Mouse (Mus musculus) CH12F3 (cell line): ENCODE measurements around the gene Gm36079.
"Not testable (repeated sequence)": the region's sequence is repeated elsewhere in the genome, so short reads cannot be mapped to it uniquely, and the experiment has no call there.

ENCODE experiments used
- in situ Hi-C: fragments of 300-500 bp; cut with MboI; formaldehyde crosslinking; loops from 2 replicates; pipeline ENCODE4 v1.14.3; 2020; ENCODE audit warnings: low sequenced_read_pairs

Gene Gm36079

DNA sequence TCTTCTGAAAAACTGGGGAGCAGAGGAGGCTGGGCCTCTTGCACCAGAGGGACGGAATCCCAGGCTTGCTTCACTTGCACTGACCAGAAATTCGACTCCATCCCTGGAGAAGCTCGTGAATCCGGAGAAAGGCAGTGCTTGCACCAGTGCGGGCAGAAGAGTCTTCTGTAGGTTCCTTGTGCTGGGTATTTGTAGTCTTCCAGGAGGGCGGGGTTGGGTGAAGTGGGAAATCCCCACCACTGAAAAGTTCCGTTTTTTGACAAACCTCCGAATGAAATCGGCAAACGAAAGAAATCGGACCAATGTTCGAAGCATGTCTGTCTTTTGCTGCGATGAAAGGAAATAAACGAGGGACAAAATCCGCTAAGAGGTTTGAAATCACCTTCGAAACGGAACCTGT, at the start of gene Gm36079:
TSS of gene Gm36079 (minus strand) at position 101 of the 400 bp plus-strand sequence.
- in situ Hi-C loops, result not testable (repeated sequence)

GRCm38 (mm10) chr13:120070878-120071277, 44.1 kb upstream of the Gm36079 start:
- in situ Hi-C loops, result not testable (repeated sequence)

DNA sequence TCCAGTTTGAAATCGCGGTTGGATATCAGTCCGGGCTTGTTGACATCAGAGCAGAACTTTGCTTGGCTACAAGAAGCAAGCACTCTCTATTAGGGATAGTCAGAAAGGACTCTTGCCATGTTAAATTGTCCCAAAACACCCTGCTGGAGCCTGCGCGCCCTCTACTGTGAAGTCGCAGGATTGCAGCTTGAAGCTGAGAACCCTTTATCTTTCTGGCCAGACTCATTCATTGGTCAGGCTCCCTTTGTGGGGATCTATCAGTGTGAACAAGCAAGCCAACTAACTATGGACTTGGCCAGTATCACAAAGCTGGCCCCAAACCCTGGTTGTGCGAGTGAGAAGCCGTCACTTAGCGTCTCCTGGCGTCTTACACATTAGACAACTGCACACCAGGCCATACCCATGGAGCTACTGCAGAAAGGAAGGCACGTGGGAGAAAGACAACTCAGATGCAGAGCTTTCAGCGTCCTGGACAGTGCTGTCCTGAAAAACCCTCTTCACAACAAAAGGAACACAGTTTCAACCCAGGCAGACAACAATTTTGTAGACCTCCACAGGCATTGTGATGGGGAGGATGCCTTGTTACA, 43.3 kb upstream of the Gm36079 start:
- in situ Hi-C loops, result not testable (repeated sequence)

GRCm38 (mm10) chr13:120063439-120064089, 36.8 kb upstream of the Gm36079 start:
- in situ Hi-C loops, result not testable (repeated sequence)

GRCm38 (mm10) chr13:120062903-120063302, 36.1 kb upstream of the Gm36079 start:
- in situ Hi-C loops, result not testable (repeated sequence)

DNA sequence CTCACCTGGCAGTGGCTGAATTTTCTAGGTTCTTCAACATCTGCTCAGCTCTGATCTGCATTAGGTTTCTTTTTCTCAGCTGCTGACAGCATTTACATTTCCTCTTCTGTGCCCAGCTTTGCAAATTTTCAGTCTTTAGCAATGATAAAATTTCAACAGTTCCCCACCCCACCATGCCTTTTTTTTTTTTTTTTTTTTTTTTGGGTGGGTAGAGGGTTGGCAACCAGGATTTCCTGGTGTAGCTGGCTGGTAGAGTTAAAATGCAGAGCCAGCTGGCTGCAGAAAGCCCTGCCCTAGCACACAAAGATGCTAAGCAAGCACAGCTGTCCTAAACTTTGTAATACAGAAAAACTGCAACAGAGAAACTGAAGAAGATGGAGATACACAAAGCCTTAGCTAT, 25.3 kb upstream of the Gm36079 start, which contains the start of gene Gm21188:
TSS of gene Gm21188 (minus strand) at position 110 of the 400 bp plus-strand sequence.
- in situ Hi-C loops, result not testable (repeated sequence)

- in situ Hi-C loops, result not testable (repeated sequence)
These were observed 21.8 kb upstream of the Gm36079 start for GRCm38 (mm10) chr13:120048608-120049007.

- in situ Hi-C loops, result not testable (repeated sequence)
These were observed 21.4 kb upstream of the Gm36079 start for GRCm38 (mm10) chr13:120048186-120048585.

DNA sequence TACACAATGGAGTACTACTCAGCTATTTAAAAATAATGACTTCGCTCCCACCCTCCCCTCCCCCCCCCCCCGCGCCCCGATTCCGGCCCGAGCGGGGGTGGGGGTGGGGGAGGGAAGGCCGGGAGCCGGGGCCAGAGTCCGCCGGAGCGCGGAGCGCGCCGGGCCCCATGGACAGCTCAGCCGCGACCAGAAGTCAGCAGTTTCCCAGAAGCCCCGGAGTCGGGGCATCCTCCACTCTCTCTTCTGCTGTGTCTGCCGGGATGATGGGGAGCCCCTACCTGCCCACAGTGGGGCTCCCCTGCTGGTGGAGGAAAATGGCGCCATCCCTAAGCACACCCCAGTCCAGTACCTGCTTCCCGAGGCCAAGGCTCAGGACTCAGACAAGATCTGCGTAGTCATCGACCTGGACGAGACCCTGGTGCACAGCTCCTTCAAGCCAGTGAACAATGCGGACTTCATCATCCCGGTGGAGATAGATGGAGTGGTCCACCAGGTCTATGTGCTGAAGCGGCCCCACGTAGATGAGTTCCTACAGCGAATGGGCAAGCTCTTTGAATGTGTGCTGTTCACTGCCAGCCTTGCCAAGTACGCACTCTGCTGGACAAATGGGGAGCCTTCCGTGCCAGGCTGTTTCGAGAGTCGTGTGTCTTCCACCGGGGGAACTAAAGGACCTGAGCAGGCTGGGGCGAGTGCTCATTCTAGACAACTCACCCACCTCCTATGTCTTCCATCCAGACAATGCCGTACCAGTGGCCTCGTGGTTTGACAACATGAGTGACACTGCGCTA, 19.8 kb upstream of the Gm36079 start:
- in situ Hi-C loops, result not testable (repeated sequence)

- in situ Hi-C loops, result not testable (repeated sequence)
These were observed 14.3 kb upstream of the Gm36079 start for GRCm38 (mm10) chr13:120041145-120041544.

DNA sequence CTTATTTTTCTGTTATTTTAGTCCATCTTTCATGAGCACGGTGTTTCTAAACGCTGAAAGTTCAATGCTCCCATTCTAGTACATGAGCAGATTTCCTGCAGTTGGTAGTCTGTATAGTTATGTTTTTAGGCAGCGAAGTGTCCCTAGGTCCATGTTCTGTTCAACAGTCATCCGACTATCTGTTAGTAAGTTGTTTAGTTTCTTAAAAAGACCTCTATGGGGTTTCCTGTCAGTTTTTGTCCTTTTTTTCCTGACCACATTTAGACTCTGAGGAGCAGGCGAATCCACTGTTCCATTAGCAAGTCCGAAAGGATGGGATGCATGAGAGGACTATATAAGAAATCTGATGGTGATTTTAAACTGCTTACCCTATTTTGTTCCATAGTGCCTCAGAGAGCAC, 11.1 kb upstream of the Gm36079 start:
- in situ Hi-C loops, result not testable (repeated sequence)

DNA sequence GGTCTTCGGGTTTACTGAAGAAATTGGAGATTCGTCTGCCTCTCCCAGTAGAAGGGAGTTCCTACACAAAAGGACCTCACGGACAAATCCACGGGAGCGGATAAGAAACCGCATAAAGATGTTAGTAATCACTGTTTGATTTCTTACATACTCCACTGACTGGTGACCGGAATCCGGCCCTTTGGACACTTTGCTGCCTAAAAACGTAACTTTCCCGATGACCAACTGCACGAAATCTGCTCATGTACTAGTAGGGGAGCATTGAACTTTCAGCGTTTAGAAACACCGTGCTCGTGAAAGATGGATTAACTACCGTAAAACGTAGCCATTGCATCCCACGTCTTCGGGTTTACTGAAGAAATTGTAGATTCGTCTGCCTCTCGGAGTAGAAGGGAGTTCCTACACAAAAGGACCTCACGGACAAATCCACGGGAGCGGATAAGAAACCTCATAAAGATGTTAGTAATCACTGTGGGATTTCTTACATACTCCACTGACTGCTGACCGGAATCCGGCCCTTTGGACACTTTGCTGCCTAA, 9.8 kb upstream of the Gm36079 start:
- in situ Hi-C loops, result not testable (repeated sequence)

- in situ Hi-C loops, result not testable (repeated sequence)
These were observed 8.3 kb upstream of the Gm36079 start for GRCm38 (mm10) chr13:120035151-120035550.

DNA sequence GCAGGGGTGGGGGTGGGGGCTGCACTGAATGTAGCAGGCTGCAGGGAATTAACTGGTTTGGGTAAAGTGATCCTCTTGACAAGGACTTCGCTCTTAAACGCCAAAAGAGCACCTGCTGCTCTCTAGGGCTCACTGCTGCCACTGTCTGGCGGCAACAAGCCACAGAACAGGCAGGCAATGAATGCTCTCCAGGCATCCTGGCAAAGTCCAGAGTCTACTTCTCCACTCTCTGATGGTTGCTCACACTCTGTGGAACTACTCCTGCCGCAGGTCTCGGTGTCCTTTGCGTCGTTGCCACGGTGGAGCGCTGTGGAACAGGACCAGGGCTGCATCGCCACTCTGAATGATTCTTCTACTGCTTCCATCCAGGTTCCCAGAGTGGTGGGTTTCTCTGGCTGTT, 7.8 kb upstream of the Gm36079 start:
- in situ Hi-C loops, result not testable (repeated sequence)

GRCm38 (mm10) chr13:120033516-120034190, 6.8 kb upstream of the Gm36079 start:
- in situ Hi-C loops, result not testable (repeated sequence)

DNA sequence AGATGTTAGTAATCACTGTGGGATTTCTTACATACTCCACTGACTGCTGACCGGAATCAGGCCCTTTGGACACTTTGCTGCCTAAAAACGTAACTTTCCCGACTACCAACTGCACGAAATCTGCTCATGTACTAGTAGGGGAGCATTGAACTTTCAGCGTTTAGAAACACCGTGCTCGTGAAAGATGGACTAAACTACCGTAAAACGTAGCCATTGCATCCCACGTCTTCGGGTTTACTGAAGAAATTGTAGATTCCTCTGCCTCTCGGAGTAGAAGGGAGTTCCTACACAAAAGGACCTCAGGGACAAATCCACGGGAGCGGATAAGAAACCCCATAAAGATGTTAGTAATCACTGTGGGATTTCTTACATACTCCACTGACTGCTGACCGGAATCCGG, 4.9 kb upstream of the Gm36079 start:
- in situ Hi-C loops, result not testable (repeated sequence)

- in situ Hi-C loops, result not testable (repeated sequence)
These were observed 557 bp upstream of the Gm36079 start for GRCm38 (mm10) chr13:120027368-120027767.

GRCm38 (mm10) chr13:120026373-120026772, 438 bp downstream of the Gm36079 start:
- in situ Hi-C loops, result not testable (repeated sequence)

- in situ Hi-C loops, result not testable (repeated sequence)
These were observed 1.2 kb downstream of the Gm36079 start for GRCm38 (mm10) chr13:120025576-120025975.

DNA sequence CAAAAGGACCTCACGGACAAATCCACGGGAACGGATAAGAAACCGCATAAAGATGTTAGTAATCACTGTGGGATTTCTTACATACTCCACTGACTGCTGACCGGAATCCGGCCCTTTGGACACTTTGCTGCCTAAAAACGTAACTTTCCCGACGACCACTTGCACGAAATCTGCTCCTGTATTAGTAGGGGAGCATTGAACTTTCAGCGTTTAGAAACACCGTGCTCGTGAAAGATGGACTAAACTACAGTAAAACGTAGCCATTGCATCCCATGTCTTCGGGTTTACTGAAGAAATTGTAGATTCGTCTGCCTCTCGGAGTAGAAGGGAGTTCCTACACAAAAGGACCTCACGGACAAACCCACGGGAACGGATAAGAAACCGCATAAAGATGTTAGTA, 1.8 kb downstream of the Gm36079 start:
- in situ Hi-C loops, result not testable (repeated sequence)

- in situ Hi-C loops, result not testable (repeated sequence)
These were observed 2.2 kb downstream of the Gm36079 start for GRCm38 (mm10) chr13:120024581-120024980.
